Mouse (Mus musculus) lung, postnatal 25 days (tissue): ENCODE measurements around the gene Cog5.

Experiments
- DNase-seq: peaks from one replicate; pipeline ENCODE4 v3.0.0; 2022; ENCODE audit warnings: low spot score

Cog5 gene

DNA sequence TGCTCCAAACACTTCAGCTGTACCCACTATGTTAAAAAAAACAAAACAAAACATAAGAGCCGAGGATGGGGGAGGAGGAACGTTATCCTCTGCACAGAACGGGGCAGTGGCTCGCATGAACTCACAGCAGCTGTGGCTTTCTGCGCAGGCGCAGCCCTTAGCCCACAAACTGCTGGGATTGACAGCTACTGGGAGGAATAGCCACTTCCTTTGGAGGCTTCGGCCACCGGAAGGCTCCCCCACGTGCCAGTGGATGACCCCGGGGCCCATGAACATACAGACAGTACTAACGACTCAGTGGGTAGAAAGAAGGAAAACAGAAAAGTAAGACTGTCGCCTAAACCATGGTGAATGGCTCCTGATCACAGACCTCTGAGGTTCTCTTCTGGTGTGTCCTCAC is 330.0 kb downstream of the Cog5 start:
- DNase-seq = no peak

GRCm38 (mm10) chr12:31985738-31986137 is 331.1 kb downstream of the Cog5 start:
- no peak for DNase-seq

GRCm38 (mm10) chr12:31986463-31986862 is 331.8 kb downstream of the Cog5 start:
- no peak for DNase-seq
